Mouse (Mus musculus) left cerebral cortex, adult 11 months (tissue): ENCODE data around the gene Tnfaip2.

ENCODE experiments used
- DNase-seq: peaks from one replicate; pipeline ENCODE4 v3.0.0; 2022; ENCODE audit warnings: low spot score

Gene Tnfaip2

GRCm38 (mm10) chr12:111478924-111479323, 36.7 kb downstream of the Tnfaip2 start:
- no peak for DNase-seq

- DNase-seq, result no peak
Measured at GRCm38 (mm10) chr12:111479917-111480316, 37.6 kb downstream of the Tnfaip2 start.

- no peak for DNase-seq
Measured at GRCm38 (mm10) chr12:111485046-111485651, 42.9 kb downstream of the Tnfaip2 start.

GRCm38 (mm10) chr12:111485652-111486306, 43.5 kb downstream of the Tnfaip2 start, which contains the start of gene Gm266:
TSS of gene Gm266 (minus strand) at chr12:111485823.
- no peak for DNase-seq

- no peak for DNase-seq
Measured at GRCm38 (mm10) chr12:111486455-111486854, 44.2 kb downstream of the Tnfaip2 start.

- DNase-seq, result no peak
Measured at GRCm38 (mm10) chr12:111489261-111489865, 47.1 kb downstream of the Tnfaip2 start.

GRCm38 (mm10) chr12:111494931-111495330, 52.7 kb downstream of the Tnfaip2 start:
- no peak for DNase-seq

GRCm38 (mm10) chr12:111497076-111497475, 54.8 kb downstream of the Tnfaip2 start:
- DNase-seq, result no peak

- no peak for DNase-seq
Measured at GRCm38 (mm10) chr12:111499617-111500016, 57.3 kb downstream of the Tnfaip2 start.

GRCm38 (mm10) chr12:111500725-111501124, 58.5 kb downstream of the Tnfaip2 start:
- no peak for DNase-seq

- no peak for DNase-seq
Measured at GRCm38 (mm10) chr12:111503063-111503567, 60.8 kb downstream of the Tnfaip2 start.

GRCm38 (mm10) chr12:111503571-111503970, 61.3 kb downstream of the Tnfaip2 start:
- DNase-seq, result no peak
